Mouse (Mus musculus) forebrain, embryonic 11.5 days (tissue): ENCODE data around the gene Pola1. TPM values are rescaled to one million over a fixed set of nuclear protein-coding genes. Genes with fewer than 3 reads are reported as not detected.

Source experiments
- polyA plus RNA-seq: library from polyadenylated mRNA; unstranded; fragments of >200 nt; fragmentation: Nextera tagmentation; extraction: Ambion mirVana; gene quantifications from 2 replicates; pipeline ENCODE4 v1.2.1, GENCODE M21; 2014

The Pola1 gene
- polyA plus RNA-seq, 1 experiment from 2014 or later: 28.4 TPM

Other genes starting within 250 kb of the Pola1 start
- gene Pcyt1b, start 22.7 kb upstream of the Pola1 start, polyA plus RNA-seq: 6.9 and 8.3 TPM in 2 replicates
- gene Pdk3, start 200.0 kb upstream of the Pola1 start, polyA plus RNA-seq: 68.6 and 73.4 TPM in 2 replicates